Mouse (Mus musculus) kidney, adult 2 months (tissue): ENCODE measurements around the gene Zfp423.

Experiments used
- CTCF ChIP-seq: fragments of 200-500 bp; conservative IDR thresholded peaks from 2 replicates; pipeline ENCODE4 v1.5.1; 2011; ENCODE audit warnings: low read depth, mild to moderate bottlenecking, control low read depth, low read length, moderate library complexity, mixed read lengths; ENCODE audit not compliant: insufficient read depth, insufficient read length
- POLR2A ChIP-seq: fragments of 200-500 bp; IDR thresholded peaks from one replicate; pipeline ENCODE4 v1.6.1; 2011; ENCODE audit warnings: low read depth, low read length, control low read depth

- no peak for TF ChIP-seq POLR2A
- no peak for TF ChIP-seq CTCF
Observed at GRCm38 (mm10) chr8:87847796-87848195, 111.6 kb downstream of the Zfp423 start.
